Mouse (Mus musculus) kidney, embryonic 14.5 days (tissue): ENCODE measurements around the gene Frat2. TPM values are rescaled to one million over a fixed set of nuclear protein-coding genes. Genes with fewer than 3 reads are reported as not detected.

Experiments used
- ATAC-seq: fragments of 200-750 bp; cut with Nextera tagmentation; 2 replicates; pipeline ENCODE4 v1.8.0; 2017; ENCODE audit warnings: moderate number of reproducible peaks, mild to moderate bottlenecking, moderate TSS enrichment, moderate library complexity; ENCODE audit not compliant: low FRiP score, low TSS enrichment
- H3K27ac ChIP-seq: fragments of 300-500 bp; sonication (generic); 2 replicates; pipeline ENCODE4 v1.5.1; 2014; ENCODE audit warnings: low read depth, mild to moderate bottlenecking, low read length, moderate library complexity, mixed read lengths
- H3K27me3 ChIP-seq: fragments of 300-500 bp; sonication (generic); 2 replicates; pipeline ENCODE4 v1.6.1; 2014; ENCODE audit warnings: mild to moderate bottlenecking, low read length; ENCODE audit not compliant: control insufficient read depth, insufficient read depth
- H3K36me3 ChIP-seq: fragments of 300-500 bp; sonication (generic); 2 replicates; pipeline ENCODE4 v1.6.1; 2014; ENCODE audit warnings: low read length, mixed read lengths; ENCODE audit not compliant: control insufficient read depth, insufficient read depth
- H3K4me1 ChIP-seq: fragments of 300-500 bp; sonication (generic); 2 replicates; pipeline ENCODE4 v1.6.1; 2014; ENCODE audit warnings: low read length, mixed read lengths; ENCODE audit not compliant: control insufficient read depth, insufficient read depth
- H3K4me2 ChIP-seq: fragments of 300-500 bp; sonication (generic); replicated peaks from 2 replicates; pipeline ENCODE4 v1.6.1; 2014; ENCODE audit warnings: low read depth, mild to moderate bottlenecking, low read length
- H3K4me3 ChIP-seq: fragments of 300-500 bp; sonication (generic); 2 replicates; pipeline ENCODE4 v1.5.1; 2014; ENCODE audit warnings: mild to moderate bottlenecking, low read length
- H3K9ac ChIP-seq: fragments of 300-500 bp; sonication (generic); 2 replicates; pipeline ENCODE4 v1.6.1; 2014; ENCODE audit warnings: low read depth, mild to moderate bottlenecking, low read length, moderate library complexity
- H3K9me3 ChIP-seq: fragments of 300-500 bp; sonication (generic); 2 replicates; pipeline ENCODE4 v1.6.1; 2016; ENCODE audit warnings: low read length; ENCODE audit not compliant: control insufficient read depth
- WGBS: fragments of 180-500 bp; shearing (Covaris S2); extraction: QIAGEN DNeasy Blood & Tissue Kit; methylation state at CpG from one replicate; pipeline ENCODE4 v1.1.7; 2014; 5-methylcytosine and 5-hydroxymethylcytosine counted together
- polyA plus RNA-seq: library from polyadenylated mRNA; unstranded; fragments of >200 nt; fragmentation: Nextera tagmentation; extraction: Ambion mirVana; gene quantifications from 2 replicates; pipeline ENCODE4 v1.2.1, GENCODE M21; 2014

Gene Frat2
- polyA plus RNA-seq, result 5.4 and 7.5 TPM in 2 replicates

GRCm38 (mm10) chr19:41847992-41848851 lies at the start of gene Frat2:
TSS of gene Frat2 (minus strand) at chr19:41848132.
- under 1% methylated on average over 72 of the region's 72 CpGs for WGBS
- no peaks in the 10 kb centered on the region for H3K9me3 ChIP-seq

DNA sequence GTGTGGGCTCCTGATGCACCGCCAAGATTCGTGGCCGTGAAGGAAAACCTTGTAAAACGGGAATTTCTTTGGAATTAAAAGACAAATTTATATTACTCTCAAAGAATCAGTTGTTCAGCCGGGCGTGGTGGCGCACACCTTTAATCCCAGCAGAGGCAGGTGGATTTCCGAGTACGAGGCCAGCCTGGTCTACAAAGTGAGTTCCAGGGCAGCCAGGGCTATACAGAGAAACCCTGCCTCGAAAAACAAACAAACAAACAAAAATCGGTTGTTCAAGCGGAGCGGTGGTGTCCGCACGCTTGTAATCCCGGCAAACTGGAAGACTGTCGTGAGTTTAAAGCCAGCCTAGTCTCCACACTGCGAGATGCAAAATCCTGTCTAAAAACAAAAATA lies 48.4 kb upstream of the Frat2 start:
- 19% methylated on average over 18 of the region's 18 CpGs for WGBS

More at GRCm38 (mm10) chr19:41847992-41848851, at the start of gene Frat2:
- Histone ChIP-seq H3K36me3 (no peaks in the 10 kb centered on the region), H3K27me3 (no peaks in the 10 kb centered on the region), H3K4me1 (peaks cover 21% of the 10 kb centered on the region; the same call in 1 of the 2 replicates), H3K4me2 (peak within 1 kb of the TSS; percentile 97), H3K27ac (peak within 1 kb of the TSS; percentile 87), H3K9ac (peak within 1 kb of the TSS; percentile 86), H3K4me3 (peak within 1 kb of the TSS; percentile 79)
- ATAC-seq, result peak; percentile 94

DNA sequence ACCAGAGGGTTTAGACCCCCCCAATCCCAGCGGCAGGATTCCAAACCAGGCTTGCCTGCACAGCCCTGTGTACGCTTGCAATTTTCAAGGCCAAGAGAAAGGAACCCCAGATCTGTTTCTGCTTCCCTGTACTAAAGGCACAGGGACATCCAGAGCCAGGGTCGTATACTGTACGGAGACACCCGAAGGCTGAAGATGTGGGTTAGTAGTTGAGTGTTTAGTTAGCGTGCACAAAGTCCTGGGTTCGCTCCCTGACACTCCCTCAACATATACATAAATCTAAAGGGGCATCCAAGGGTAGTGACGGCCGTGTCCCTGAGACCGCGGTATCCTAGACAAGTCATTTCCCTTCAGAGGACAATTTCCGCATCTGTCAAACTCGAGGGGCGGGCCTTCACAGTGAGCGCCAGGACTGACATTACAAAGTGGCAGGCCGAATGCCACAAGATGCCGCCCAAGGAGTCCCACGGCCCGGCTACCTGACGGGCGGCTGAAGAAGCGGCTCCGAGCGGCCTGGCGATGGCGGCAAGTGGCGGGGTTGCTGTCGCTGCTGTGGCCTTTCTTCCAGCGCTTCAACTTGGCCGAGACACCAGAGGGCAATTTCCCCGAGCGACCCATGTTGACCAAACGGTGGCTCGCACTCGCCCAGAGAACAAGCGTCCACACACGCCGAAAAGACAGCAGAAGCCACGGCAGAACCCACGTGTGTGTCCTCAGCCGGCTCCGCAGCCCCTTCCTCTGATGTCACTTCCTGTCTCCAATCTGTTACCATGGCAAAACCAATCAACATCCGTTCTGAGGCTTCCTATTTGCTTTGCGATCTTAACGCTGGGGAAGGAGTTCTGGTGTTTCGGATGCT lies 47.8 kb upstream of the Frat2 start, which contains the start of gene Rrp12:
Gene Rrp12, minus strand, starts transcription at position 714 of the 859 bp plus-strand sequence.
- Histone ChIP-seq H3K4me1 (peaks cover 15% of the 10 kb centered on the region; the same call in 1 of the 2 replicates), H3K4me3 (peak within 1 kb of the TSS; percentile 70), H3K36me3 (0 out of 2 replicates have a peak, but pooled peaks cover 2% of the 10 kb centered on the region), H3K27ac (no peak within 1 kb of the TSS), H3K4me2 (peak within 1 kb of the TSS; percentile 84), H3K9me3 (no peaks in the 10 kb centered on the region), H3K9ac (peak within 1 kb of the TSS; percentile 54; the same call in 1 of the 2 replicates), H3K27me3 (no peaks in the 10 kb centered on the region)
- WGBS, result under 1% methylated on average over 46 of the region's 46 CpGs
- ATAC-seq, result peak; percentile 91

More for the DNA sequence above, 48.4 kb upstream of the Frat2 start:
- H3K4me2 ChIP-seq, result peak overlapping the region; percentile 84
- peak overlapping the region; percentile 70 for H3K4me3 ChIP-seq
- H3K27me3 ChIP-seq, result no peaks in the 10 kb centered on the region
- H3K4me1 ChIP-seq, result peaks cover 15% of the 10 kb centered on the region; the same call in 1 of the 2 replicates
- no peaks in the 10 kb centered on the region for H3K36me3 ChIP-seq
- H3K9ac ChIP-seq, result no peak overlapping the region; the same call in 1 of the 2 replicates
- no peak for ATAC-seq
- H3K9me3 ChIP-seq, result no peaks in the 10 kb centered on the region
- no peak overlapping the region for H3K27ac ChIP-seq

DNA sequence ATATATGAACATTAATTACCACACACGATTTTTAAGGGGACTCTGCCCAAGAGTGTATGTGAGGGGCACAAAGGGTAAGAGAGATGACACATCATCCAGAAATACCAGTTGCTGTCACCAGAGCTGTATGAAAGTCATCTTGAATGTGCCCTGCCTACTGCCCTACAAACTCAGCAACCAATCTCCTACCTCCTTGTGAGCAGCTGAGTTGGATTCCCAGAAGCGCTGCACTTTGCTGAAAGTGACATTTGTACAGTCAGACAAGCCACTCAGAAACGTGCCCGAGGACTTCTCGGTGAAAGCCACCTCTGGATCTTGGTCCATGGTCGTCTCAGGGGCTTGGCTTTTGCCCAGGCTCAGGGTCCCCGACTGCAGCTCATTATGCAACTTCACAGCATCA lies 47.0 kb upstream of the Frat2 start:
- H3K36me3 ChIP-seq, result peaks cover 7% of the 10 kb centered on the region
- H3K27me3 ChIP-seq, result no peaks in the 10 kb centered on the region
- peak overlapping the region; percentile 84 for H3K4me2 ChIP-seq
- ATAC-seq, result no peak
- H3K4me1 ChIP-seq, result peaks cover 15% of the 10 kb centered on the region; the same call in 1 of the 2 replicates
- 50% methylated on average over 7 of the region's 7 CpGs for WGBS
- no peaks in the 10 kb centered on the region for H3K9me3 ChIP-seq
- peak overlapping the region; percentile 54; the same call in 1 of the 2 replicates for H3K9ac ChIP-seq
- H3K27ac ChIP-seq, result no peak overlapping the region
- peak overlapping the region; percentile 70 for H3K4me3 ChIP-seq

DNA sequence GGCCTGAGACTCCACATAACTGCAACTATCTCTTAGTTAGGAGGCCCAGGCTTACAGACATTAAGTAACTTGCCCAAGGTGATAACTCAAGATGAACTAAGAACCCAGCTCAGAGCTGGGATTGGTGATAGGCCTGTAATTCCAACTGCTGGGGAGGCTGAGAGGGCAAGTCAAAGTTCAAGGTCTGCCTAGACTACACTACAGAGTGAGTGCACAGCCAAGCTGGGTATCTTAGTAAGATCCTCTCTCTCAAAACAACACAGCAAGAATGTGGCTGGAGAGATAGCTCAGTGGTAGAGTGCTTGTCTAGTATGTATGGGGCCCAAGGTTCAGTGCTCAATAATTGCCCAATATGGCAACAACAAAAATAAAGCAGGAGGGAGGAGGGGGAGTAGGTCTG lies 40.3 kb upstream of the Frat2 start:
- Histone ChIP-seq H3K27ac (no peak overlapping the region), H3K9ac (no peak overlapping the region), H3K27me3 (no peaks in the 10 kb centered on the region), H3K4me1 (no peaks in the 10 kb centered on the region), H3K9me3 (no peaks in the 10 kb centered on the region), H3K4me3 (no peak overlapping the region), H3K4me2 (no peak overlapping the region), H3K36me3 (peaks cover 66% of the 10 kb centered on the region)
- no peak for ATAC-seq

DNA sequence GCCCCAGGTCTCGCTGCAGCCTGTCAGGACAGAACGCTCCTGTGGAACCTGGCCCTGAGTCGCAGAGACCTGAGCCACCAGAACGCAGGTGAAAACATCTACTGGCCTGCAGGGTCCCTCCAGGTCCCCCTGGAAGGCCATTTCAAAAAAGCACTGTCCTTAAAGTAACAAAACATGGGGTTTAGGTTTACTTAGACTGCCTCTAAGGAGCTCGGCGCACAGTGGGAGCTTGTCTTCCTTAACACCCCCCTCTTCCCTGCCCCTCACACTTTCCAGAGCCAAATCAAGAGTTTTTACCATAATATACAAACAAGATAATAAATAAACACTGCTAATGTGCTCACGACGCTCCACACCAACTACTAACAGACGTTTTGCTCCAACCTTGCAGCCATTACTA lies 36.0 kb upstream of the Frat2 start:
- Histone ChIP-seq H3K4me3 (no peak overlapping the region), H3K9me3 (no peaks in the 10 kb centered on the region), H3K4me2 (no peak overlapping the region), H3K9ac (no peak overlapping the region), H3K27me3 (no peaks in the 10 kb centered on the region), H3K4me1 (no peaks in the 10 kb centered on the region), H3K36me3 (peaks cover 76% of the 10 kb centered on the region), H3K27ac (no peak overlapping the region)
- WGBS, result 96% methylated on average over 9 of the region's 9 CpGs
- ATAC-seq, result no peak

DNA sequence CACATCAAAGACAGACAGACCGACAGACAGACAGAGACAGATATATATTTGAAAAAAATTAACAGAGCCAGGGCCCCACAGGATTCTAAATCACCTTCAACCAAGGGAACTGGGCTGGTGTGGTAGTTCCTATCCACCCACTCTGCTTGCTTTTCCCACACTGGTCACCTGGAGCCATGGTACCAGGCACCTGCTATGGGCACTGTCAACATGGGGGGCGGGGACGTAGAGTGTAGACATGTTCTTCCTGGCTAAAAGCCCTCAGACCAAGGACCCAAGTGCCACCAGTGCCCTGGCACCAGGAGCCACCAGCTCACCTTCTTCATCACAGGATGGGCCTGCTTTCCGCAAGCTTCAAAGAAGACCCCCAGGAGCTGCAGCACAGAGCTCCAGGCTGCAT lies 33.9 kb upstream of the Frat2 start:
- ATAC-seq, result no peak
- Histone ChIP-seq H3K27ac (no peak overlapping the region), H3K4me2 (no peak overlapping the region), H3K36me3 (peaks cover 71% of the 10 kb centered on the region), H3K4me1 (no peaks in the 10 kb centered on the region), H3K9ac (no peak overlapping the region), H3K27me3 (no peaks in the 10 kb centered on the region), H3K9me3 (no peaks in the 10 kb centered on the region), H3K4me3 (no peak overlapping the region)
- 93% methylated on average over 4 of the region's 4 CpGs for WGBS

GRCm38 (mm10) chr19:41874356-41874755 lies 26.4 kb upstream of the Frat2 start:
- Histone ChIP-seq H3K4me2 (no peak overlapping the region), H3K4me3 (no peak overlapping the region), H3K36me3 (peaks cover 68% of the 10 kb centered on the region), H3K9me3 (no peaks in the 10 kb centered on the region), H3K27ac (no peak overlapping the region), H3K27me3 (no peaks in the 10 kb centered on the region), H3K9ac (no peak overlapping the region), H3K4me1 (no peaks in the 10 kb centered on the region)
- ATAC-seq, result no peak
- 93% methylated on average over 14 of the region's 14 CpGs for WGBS
